Mouse (Mus musculus): Measurements from ENCODE around the gene Cmah. TPM values are rescaled to one million over a fixed set of nuclear protein-coding genes. Genes with fewer than 3 reads are reported as not detected.

Gene Cmah
- total RNA-seq, 1 experiment from 2014 or later: 2.5 TPM

Other genes starting within 250 kb of the Cmah start
- gene Carmil1, start 46.6 kb upstream of the Cmah start, total RNA-seq (2017): 2.6 and 2.7 TPM in 2 replicates

All from common myeloid progenitor, adult 5-6 weeks (primary cell).